Mouse (Mus musculus) olfactory bulb, adult 2 months (tissue): ENCODE data around the gene Gm49661.

Experiments
- CTCF ChIP-seq: fragments of 200-500 bp; IDR thresholded peaks from 2 replicates; pipeline ENCODE4 v1.5.1; 2012; ENCODE audit warnings: low read depth, mild to moderate bottlenecking, low read length, moderate library complexity; ENCODE audit not compliant: insufficient read depth
- POLR2A ChIP-seq: fragments of 200-500 bp; IDR thresholded peaks from 2 replicates; pipeline ENCODE4 v1.6.1; 2012; ENCODE audit warnings: mild to moderate bottlenecking, low read depth, low read length, moderate library complexity; ENCODE audit not compliant: insufficient read depth

DNA sequence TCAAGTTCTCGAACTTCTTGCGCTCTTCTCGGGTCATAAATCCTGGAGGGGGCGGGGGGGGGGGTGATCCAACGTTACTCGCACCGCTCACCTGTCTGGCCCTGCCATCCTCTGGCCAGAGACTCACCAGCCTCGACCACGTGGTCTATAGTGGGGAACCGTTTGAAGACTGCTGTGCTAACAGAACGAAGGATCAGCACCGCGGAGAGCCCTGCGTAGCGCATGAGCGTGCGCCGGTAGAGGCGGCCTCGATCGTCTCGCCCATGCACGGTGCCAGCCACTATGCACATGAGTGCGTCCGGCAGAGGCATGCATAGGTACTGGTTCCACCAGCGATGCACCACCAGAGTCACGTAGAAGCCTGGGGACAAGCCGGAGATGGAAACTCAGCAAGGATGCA lies 42.0 kb upstream of the Gm49661 start:
- no peak for TF ChIP-seq POLR2A
- TF ChIP-seq CTCF: no peak
